Comparison of ENCODE assay signal across 36 mouse cellular contexts in the genomic region with DNA sequence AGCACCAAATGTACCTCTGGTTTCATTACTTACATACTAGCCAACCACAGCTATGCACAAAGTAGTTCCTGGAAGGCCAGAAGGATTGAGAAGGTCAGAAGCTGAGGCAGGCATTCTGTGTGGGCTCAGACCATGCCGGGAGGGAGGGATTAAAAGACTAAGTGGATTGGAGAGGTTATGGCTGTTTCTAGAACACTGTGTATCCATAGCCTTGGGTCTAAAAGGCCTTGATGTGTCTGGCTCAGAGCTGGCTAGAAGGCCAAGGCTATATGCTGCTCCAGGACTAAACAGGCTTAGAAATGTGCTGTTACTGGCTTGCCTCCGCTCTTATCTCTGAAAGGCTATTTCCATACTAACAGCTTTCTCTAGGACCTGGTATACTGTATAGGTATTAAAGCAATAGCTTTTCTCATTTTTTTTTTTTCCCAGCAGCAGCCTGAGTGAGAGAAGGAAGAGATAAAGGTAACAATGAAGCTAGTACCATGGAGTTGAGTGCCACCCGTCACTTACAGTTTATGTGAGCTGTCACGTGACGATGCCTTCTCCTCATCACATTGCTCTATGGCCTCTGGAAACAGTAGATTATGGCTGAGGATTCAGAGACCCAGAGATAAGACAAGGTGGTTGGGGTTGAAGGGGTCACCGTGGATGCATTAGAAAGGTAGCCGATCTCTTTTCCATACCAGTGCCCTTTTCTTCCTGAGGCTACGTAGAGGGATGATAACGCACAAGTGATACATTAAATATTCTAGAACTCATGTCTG. TPM values are rescaled to one million over a fixed set of nuclear protein-coding genes. Genes with fewer than 3 reads are reported as not detected.
A peak's percentile ranks its signal among the peaks of the same experiment; 100 is the strongest.
DNase-seq lines count a peak whose midpoint lies in the region; ATAC-seq and TF ChIP-seq lines count a peak whose summit lies in the region.
"Had no signal": no experiment of that assay in that cellular context is flagged by ENCODE, and none has a peak within 500 bp of the region (broad histone marks: within the 10 kb centered on the region; RNA-seq: fewer than 3 reads in every experiment).

No protein-coding gene starts in this region.

- H3K36me3 ChIP-seq in limb, embryonic 13.5 days, result no peaks in the 10 kb centered on the region
- no peaks in the 10 kb centered on the region for H3K36me3 ChIP-seq in limb, embryonic 10.5 days
- H3K36me3 ChIP-seq in G1E (replicated peaks), result no peaks in the 10 kb centered on the region
- no peaks in the 10 kb centered on the region for H3K36me3 ChIP-seq in forebrain, postnatal 0 days (ENCODE audit: insufficient read depth)
- H3K36me3 ChIP-seq: forebrain, embryonic 12.5 days; heart, embryonic 15.5 days; hindbrain, embryonic 12.5 days; liver, embryonic 13.5 days; midbrain, embryonic 12.5 days; neural tube, embryonic 13.5 days had no signal

- no peak for TF ChIP-seq CTCF in G1E (IDR thresholded peaks at IDR 0.05; ENCODE audit: low read depth, low read length)
- TF ChIP-seq CTCF in forebrain, postnatal 0 days (IDR thresholded peaks at IDR 0.05; ENCODE audit: low read depth), result no peak

- no peaks in the 10 kb centered on the region for H3K4me1 ChIP-seq in limb, embryonic 13.5 days
- no peaks in the 10 kb centered on the region for H3K4me1 ChIP-seq in limb, embryonic 10.5 days
- H3K4me1 ChIP-seq in G1E (ENCODE audit: insufficient read depth, low read depth, low read length), result peaks cover 23% of the 10 kb centered on the region
- H3K4me1 ChIP-seq in forebrain, postnatal 0 days (ENCODE audit: insufficient read depth), result no peaks in the 10 kb centered on the region
- H3K4me1 ChIP-seq: forebrain, embryonic 12.5 days; hindbrain, embryonic 12.5 days; liver, embryonic 13.5 days; megakaryocyte, embryonic 14.5 days; midbrain, embryonic 12.5 days; neural tube, embryonic 13.5 days had no signal

- no peak overlapping the region for H3K4me3 ChIP-seq in limb, embryonic 13.5 days
- no peak overlapping the region for H3K4me3 ChIP-seq in limb, embryonic 10.5 days
- H3K4me3 ChIP-seq in G1E (ENCODE audit: low read depth, low read length), result peak overlapping the region; percentile 30; the same call in 1 of the 2 replicates
- no peak overlapping the region for H3K4me3 ChIP-seq in forebrain, postnatal 0 days (ENCODE audit: low read depth, low read length)
- H3K4me3 ChIP-seq: erythroblast, embryonic 14.5 days; forebrain, embryonic 12.5 days; heart, embryonic 15.5 days; hindbrain, embryonic 12.5 days; left cerebral cortex, adult 2 months; liver, embryonic 13.5 days; megakaryocyte, embryonic 14.5 days; midbrain, embryonic 12.5 days; neural tube, embryonic 13.5 days had no signal

- H3K27me3 ChIP-seq in limb, embryonic 13.5 days, result no peaks in the 10 kb centered on the region
- no peaks in the 10 kb centered on the region for H3K27me3 ChIP-seq in limb, embryonic 10.5 days (ENCODE audit: low read depth, poor library complexity, severe bottlenecking)
- no peaks in the 10 kb centered on the region for H3K27me3 ChIP-seq in G1E (ENCODE audit: insufficient read depth, low read length)
- H3K27me3 ChIP-seq in forebrain, postnatal 0 days (ENCODE audit: insufficient read depth, low read length), result no peaks in the 10 kb centered on the region
- H3K27me3 ChIP-seq: forebrain, embryonic 12.5 days; heart, embryonic 15.5 days; hindbrain, embryonic 12.5 days; liver, embryonic 13.5 days; megakaryocyte, embryonic 14.5 days; midbrain, embryonic 12.5 days; neural tube, embryonic 13.5 days had no signal

- 95% methylated on average over 9 of the region's 9 CpGs for WGBS in limb, embryonic 13.5 days
- WGBS in limb, embryonic 10.5 days, result 95% methylated on average over 9 of the region's 9 CpGs
- WGBS in forebrain, postnatal 0 days, result 91% methylated on average over 9 of the region's 9 CpGs

- no peaks in the 10 kb centered on the region for H3K9me3 ChIP-seq in limb, embryonic 13.5 days
- no peaks in the 10 kb centered on the region for H3K9me3 ChIP-seq in limb, embryonic 10.5 days (replicated peaks)
- H3K9me3 ChIP-seq in G1E (replicated peaks), result no peaks in the 10 kb centered on the region
- no peaks in the 10 kb centered on the region for H3K9me3 ChIP-seq in forebrain, postnatal 0 days (ENCODE audit: low read length)
- H3K9me3 ChIP-seq: forebrain, embryonic 12.5 days; heart, embryonic 15.5 days; hindbrain, embryonic 12.5 days; megakaryocyte, embryonic 14.5 days; midbrain, embryonic 12.5 days; neural tube, embryonic 13.5 days had no signal

- no peak overlapping the region for H3K27ac ChIP-seq in limb, embryonic 13.5 days
- no peak overlapping the region for H3K27ac ChIP-seq in limb, embryonic 10.5 days
- H3K27ac ChIP-seq in forebrain, postnatal 0 days (ENCODE audit: low read depth, low read length), result no peak overlapping the region
- H3K27ac ChIP-seq: forebrain, embryonic 12.5 days; heart, embryonic 15.5 days; hindbrain, embryonic 12.5 days; left cerebral cortex, adult 2 months; liver, embryonic 13.5 days; midbrain, embryonic 12.5 days; neural tube, embryonic 13.5 days; stomach, postnatal 0 days had no signal

- no peak for DNase-seq in limb, embryonic 10.5 days (ENCODE audit: low spot score)
- DNase-seq in G1E (ENCODE audit: low spot score), result peak; percentile 4
- peak; percentile 61 for DNase-seq in adrenal gland, adult 8-10 months
- DNase-seq in c-Kit-positive CD71-positive TER-119-negative erythroid progenitor cells, embryonic 14.5 days (ENCODE audit: low read depth), result peak; percentile 24
- no peak for DNase-seq in frontal cortex, postnatal 14 days (ENCODE audit: low spot score in 2 of 2)
- DNase-seq in forebrain, postnatal 0 days, result no peak
- DNase-seq: cerebellum, adult 2 months; cerebellum, postnatal 14 days; gastrocnemius, postnatal 14 days; heart, postnatal 36 days; kidney, adult 9 months; kidney, postnatal 14 days; layer of hippocampus, adult 9-11 months; liver, embryonic 13.5 days; lung, adult 18-20 months; lung, postnatal 4 days; right cerebral cortex, adult 18-20 months; spleen, adult 18-20 months had no signal

- 0 out of 2 replicates have a peak, but pooled peaks have one; percentile 32 for ATAC-seq in limb, embryonic 13.5 days (ENCODE audit: low FRiP score, low read depth)
- ATAC-seq in G1E (ENCODE audit: extremely low read depth, insufficient number of reproducible peaks, low FRiP score, poor library complexity, severe bottlenecking), result peak; percentile 75
- no peak; the same call in 1 of the 2 replicates for ATAC-seq in forebrain, postnatal 0 days
- ATAC-seq: CD4-positive, CD25-positive, alpha-beta regulatory T cell, adult 4 months; intestine, postnatal 0 days; lung, postnatal 0 days had no signal

- H3K4me2 ChIP-seq in limb, embryonic 13.5 days (replicated peaks), result no peak overlapping the region
- no peak overlapping the region for H3K4me2 ChIP-seq in forebrain, postnatal 0 days (ENCODE audit: low read depth)
- H3K4me2 ChIP-seq: forebrain, embryonic 12.5 days; heart, embryonic 15.5 days; hindbrain, embryonic 12.5 days; liver, embryonic 13.5 days; midbrain, embryonic 12.5 days; neural tube, embryonic 13.5 days had no signal

- no peak overlapping the region for H3K9ac ChIP-seq in limb, embryonic 13.5 days
- H3K9ac ChIP-seq in forebrain, postnatal 0 days, result no peak overlapping the region
- H3K9ac ChIP-seq: forebrain, embryonic 12.5 days; heart, embryonic 15.5 days; hindbrain, embryonic 12.5 days; liver, embryonic 13.5 days; midbrain, embryonic 12.5 days; neural tube, embryonic 13.5 days had no signal

RNA-seq across cellular contexts. Expression of a gene that starts 59.4 kb away (rescaled TPM):
- not detected in 2 replicates for polyA plus RNA-seq in limb, embryonic 13.5 days (2015; fragmentation: Nextera tagmentation; extraction: Ambion mirVana)
- not detected in 2 replicates for polyA plus RNA-seq in limb, embryonic 10.5 days (2016; fragmentation: Nextera tagmentation; extraction: Ambion mirVana)
- total RNA-seq in G1E (2014; fragmentation: Nextera tagmentation), result not detected in 2 replicates
- total RNA-seq in G1E (2017), result not detected in 2 replicates
- polyA plus RNA-seq in G1E (2012), result not detected in 2 replicates
- not detected for total RNA-seq in adrenal gland, adult 8-10 months (2022)
- not detected in 2 replicates for total RNA-seq in forebrain, postnatal 0 days (2014; rRNA removed)
- not detected in 2 replicates for polyA plus RNA-seq in forebrain, postnatal 0 days (2015; fragmentation: Nextera tagmentation; extraction: Ambion mirVana)
- total RNA-seq: gastrocnemius, postnatal 14 days; granulocyte monocyte progenitor cell, adult 5-6 weeks; heart, postnatal 36 days; left cerebral cortex, adult 2 months; left cerebral cortex, postnatal 25 days had no signal
- polyA plus RNA-seq: CD4-positive, CD25-positive, alpha-beta regulatory T cell, adult 4 months; cerebellum, adult 2 months; cortical plate, adult 2 months; embryonic facial prominence, embryonic 14.5 days; erythroblast, embryonic 14.5 days; forebrain, embryonic 12.5 days; heart, embryonic 15.5 days; intestine, postnatal 0 days; limb, embryonic 14.5 days; liver, embryonic 13.5 days; lung, postnatal 0 days; midbrain, embryonic 12.5 days; neural tube, embryonic 13.5 days; stomach, postnatal 0 days had no signal

Comparison
In these comparisons a context has a peak if more than half of its experiments do, and no peak if none do; other contexts are left out.
1. DNase-seq: peak in G1E (single experiment), adrenal gland, adult 8-10 months (single experiment) and c-Kit-positive CD71-positive TER-119-negative erythroid progenitor cells, embryonic 14.5 days (single experiment); none in limb, embryonic 10.5 days (single experiment), frontal cortex, postnatal 14 days (0 of 2) and forebrain, postnatal 0 days (single experiment).